Mouse (Mus musculus): ENCODE results near the gene Cox8a. TPM values are rescaled to one million over a fixed set of nuclear protein-coding genes. Genes with fewer than 3 reads are reported as not detected.

The Cox8a gene
- polyA plus RNA-seq, 1 experiment from 2014 or later, result 1,171 TPM

Other genes with a start within 250 kb of the Cox8a start
- gene Ppp1r14b, start 242.6 kb downstream of the Cox8a start, polyA plus RNA-seq (2014; fragmentation: Nextera tagmentation; extraction: Ambion mirVana), result 202 and 254 TPM in 2 replicates
- 24.4 and 38.9 TPM in 2 replicates for gene Plcb3, start 241.1 kb downstream of the Cox8a start, polyA plus RNA-seq (2014; fragmentation: Nextera tagmentation; extraction: Ambion mirVana)
- gene Fkbp2, start 237.1 kb downstream of the Cox8a start, polyA plus RNA-seq (2014; fragmentation: Nextera tagmentation; extraction: Ambion mirVana), result 89.7 and 118 TPM in 2 replicates
- gene Vegfb, start 230.0 kb downstream of the Cox8a start, polyA plus RNA-seq (2014; fragmentation: Nextera tagmentation; extraction: Ambion mirVana), result 38.2 and 39.8 TPM in 2 replicates
- gene Dnajc4, start 225.0 kb downstream of the Cox8a start, polyA plus RNA-seq (2014; fragmentation: Nextera tagmentation; extraction: Ambion mirVana), result 22.6 and 24.0 TPM in 2 replicates
- gene Nudt22, start 221.5 kb downstream of the Cox8a start, polyA plus RNA-seq (2014; fragmentation: Nextera tagmentation; extraction: Ambion mirVana), result 20.4 and 22.2 TPM in 2 replicates
- 9.7 and 12.1 TPM in 2 replicates for gene Trpt1, start 221.5 kb downstream of the Cox8a start, polyA plus RNA-seq (2014; fragmentation: Nextera tagmentation; extraction: Ambion mirVana)
- 3.6 and 4.9 TPM in 2 replicates for gene Fermt3, start 198.1 kb downstream of the Cox8a start, polyA plus RNA-seq (2014; fragmentation: Nextera tagmentation; extraction: Ambion mirVana)
- 223 and 304 TPM in 2 replicates for gene Stip1, start 177.6 kb downstream of the Cox8a start, polyA plus RNA-seq (2014; fragmentation: Nextera tagmentation; extraction: Ambion mirVana)
- gene Macrod1, start 160.8 kb downstream of the Cox8a start, polyA plus RNA-seq (2014; fragmentation: Nextera tagmentation; extraction: Ambion mirVana), result 9.9 and 10.7 TPM in 2 replicates
- 3.0 and 5.5 TPM in 2 replicates for gene Flrt1, start 111.9 kb downstream of the Cox8a start, polyA plus RNA-seq (2014; fragmentation: Nextera tagmentation; extraction: Ambion mirVana)
- 237 and 255 TPM in 2 replicates for gene Otub1, start 11.3 kb downstream of the Cox8a start, polyA plus RNA-seq (2014; fragmentation: Nextera tagmentation; extraction: Ambion mirVana)
- 57.8 and 90.7 TPM in 2 replicates for gene Naa40, start 23.6 kb upstream of the Cox8a start, polyA plus RNA-seq (2014; fragmentation: Nextera tagmentation; extraction: Ambion mirVana)
- gene Rcor2, start 49.7 kb upstream of the Cox8a start, polyA plus RNA-seq (2014; fragmentation: Nextera tagmentation; extraction: Ambion mirVana), result 9.8 and 16.0 TPM in 2 replicates
- gene Mark2, start 124.2 kb upstream of the Cox8a start, polyA plus RNA-seq (2014; fragmentation: Nextera tagmentation; extraction: Ambion mirVana), result 51.9 and 54.9 TPM in 2 replicates
- 24.5 and 35.8 TPM in 2 replicates for gene Spindoc, start 165.4 kb upstream of the Cox8a start, polyA plus RNA-seq (2014; fragmentation: Nextera tagmentation; extraction: Ambion mirVana)
- gene 2700081O15Rik, start 200.0 kb upstream of the Cox8a start, polyA plus RNA-seq (2014; fragmentation: Nextera tagmentation; extraction: Ambion mirVana), result 9.8 and 10.4 TPM in 2 replicates

Measured in kidney, embryonic 14.5 days (tissue).